Mouse (Mus musculus) left cerebral cortex, adult 8-10 months (tissue): ENCODE data around the gene Foxd2. TPM values are rescaled to one million over a fixed set of nuclear protein-coding genes. Genes with fewer than 3 reads are reported as not detected.

Experiments used
- total RNA-seq, 4 experiments: library from RNA; stranded (reverse); gene quantifications; 2 replicates each; pipeline ENCODE4 v1.2.4; 2022

Gene Foxd2
- total RNA-seq, 4 experiments from 2014 or later, result 0.42 to 0.78 (median 0.50) TPM

Other genes starting within 250 kb of the Foxd2 start
- not detected for gene Gm12830, start 87.2 kb downstream of the Foxd2 start, total RNA-seq
- gene Foxe3, start 17.1 kb upstream of the Foxd2 start, total RNA-seq, result not detected
- 10 to 100 TPM; 65.7 to 72.1 (median 70.6) TPM for gene Cmpk1, start 78.4 kb upstream of the Foxd2 start, total RNA-seq
- 1 to 10 TPM in 2 of 4 experiments, under 1 TPM in 2; 0.43 to 1.5 (median 0.85) TPM for gene Stil, start 91.3 kb upstream of the Foxd2 start, total RNA-seq
- 1 to 10 TPM; 1.2 to 2.1 (median 1.9) TPM for gene Tal1, start 147.6 kb upstream of the Foxd2 start, total RNA-seq
- 1 to 10 TPM in 2 of 4 experiments, under 1 TPM in 1, not detected in 1; 0.63 to 1.2 (median 1.1) TPM for gene Pdzk1ip1, start 179.8 kb upstream of the Foxd2 start, total RNA-seq
- 10 to 100 TPM; 11.7 to 14.8 (median 12.9) TPM for gene Cyp4x1, start 225.4 kb upstream of the Foxd2 start, total RNA-seq